Mouse (Mus musculus) CH12F3 (cell line): ENCODE data around the gene Abracl.

Source experiments
- in situ Hi-C: fragments of 300-500 bp; cut with MboI; formaldehyde crosslinking; loops from 2 replicates; pipeline ENCODE4 v1.14.3; 2020; ENCODE audit warnings: low sequenced_read_pairs

The Abracl gene

DNA sequence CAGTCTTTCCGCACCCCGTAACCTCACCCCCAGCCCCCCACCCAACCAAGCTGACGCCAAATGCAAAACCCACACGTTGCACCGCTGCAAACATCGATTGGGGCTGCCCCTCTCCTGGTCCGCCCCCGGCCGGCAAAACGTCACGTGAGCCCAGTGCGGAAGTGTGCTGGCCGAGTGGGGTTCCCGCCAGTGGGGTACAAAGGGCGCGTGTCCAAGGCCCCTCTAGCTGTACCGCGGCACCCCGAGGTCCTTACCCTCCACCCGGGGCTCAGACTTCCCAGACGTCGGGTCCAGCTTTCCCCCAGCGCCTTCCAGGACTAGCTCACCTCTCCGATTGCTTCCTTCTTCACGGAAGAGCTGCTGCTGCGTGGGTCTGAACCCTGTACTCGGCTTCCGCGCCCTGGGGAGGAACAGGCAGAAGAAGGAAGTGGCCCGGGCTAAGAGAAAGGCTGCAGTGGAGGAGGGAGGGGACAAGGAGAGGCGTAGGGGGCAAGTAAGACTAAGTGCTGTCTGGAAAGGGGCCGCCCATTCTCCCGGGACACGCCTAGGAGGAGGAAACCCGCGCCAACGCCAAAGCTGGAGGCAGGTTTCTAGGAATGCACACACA lies at the start of gene Abracl:
Gene Abracl (minus strand): TSS at position 548 of the 607 bp plus-strand sequence.
- in situ Hi-C loops, result no loop called here

DNA sequence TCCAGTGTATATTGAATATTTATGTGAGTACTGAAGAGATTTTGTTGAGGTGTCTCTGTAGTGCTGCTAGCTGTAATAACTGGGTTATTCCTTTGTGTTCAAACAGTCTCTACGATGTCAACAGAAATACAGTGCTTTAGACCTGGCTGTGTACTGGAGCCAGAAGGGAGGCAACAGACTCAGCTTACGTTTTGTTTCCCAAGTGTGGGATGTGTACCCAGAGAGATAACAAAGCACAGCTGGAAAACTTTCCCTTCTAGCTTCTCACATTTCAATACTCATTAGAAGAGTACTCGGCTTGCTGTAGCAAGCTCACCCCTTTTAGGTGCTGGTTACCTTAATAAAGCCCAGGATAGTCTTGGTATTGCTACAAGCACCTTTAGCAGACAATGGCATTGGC lies 49.8 kb upstream of the Abracl start:
- in situ Hi-C loops, result no loop called here

DNA sequence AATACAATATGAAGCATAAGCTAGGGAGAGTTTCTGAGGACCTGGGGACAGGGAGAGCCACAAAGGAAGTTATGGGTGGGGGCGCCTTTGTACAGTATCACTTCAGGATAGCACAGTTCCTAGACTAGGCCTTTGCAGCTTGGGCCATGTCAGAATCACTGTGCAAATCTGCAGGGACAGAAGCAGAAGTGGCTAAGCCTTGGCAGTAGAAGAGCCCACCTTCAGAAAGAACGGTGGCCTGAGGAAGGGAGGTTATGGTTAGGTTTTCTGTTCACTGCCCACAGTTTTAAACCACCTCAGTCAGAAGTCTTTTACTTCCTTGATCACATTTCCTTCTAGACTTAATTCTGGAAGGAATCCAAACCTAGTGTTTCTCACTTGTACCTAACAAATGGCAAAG lies 47.5 kb upstream of the Abracl start:
- in situ Hi-C loops, result no loop called here

DNA sequence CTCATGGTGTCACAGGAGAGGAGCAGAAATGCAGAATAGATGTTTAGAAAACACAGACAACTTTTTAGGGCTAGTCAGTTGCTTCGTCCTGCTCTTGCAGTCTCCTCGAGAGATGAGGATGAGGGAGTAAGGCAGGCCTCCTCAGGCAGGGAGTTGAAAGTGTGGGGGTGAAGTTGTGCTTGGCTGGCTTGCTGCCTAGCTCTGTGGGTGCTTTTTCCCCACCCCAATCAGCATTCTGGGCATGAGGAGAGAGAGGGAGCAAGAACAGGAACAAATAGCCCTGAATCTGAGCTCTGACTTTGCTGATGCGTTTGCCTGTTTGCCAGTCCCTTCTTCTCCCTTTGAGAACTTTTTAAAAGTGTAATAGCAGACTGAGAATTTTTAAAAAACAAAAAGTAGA lies 47.1 kb upstream of the Abracl start:
- in situ Hi-C loops, result no loop called here

DNA sequence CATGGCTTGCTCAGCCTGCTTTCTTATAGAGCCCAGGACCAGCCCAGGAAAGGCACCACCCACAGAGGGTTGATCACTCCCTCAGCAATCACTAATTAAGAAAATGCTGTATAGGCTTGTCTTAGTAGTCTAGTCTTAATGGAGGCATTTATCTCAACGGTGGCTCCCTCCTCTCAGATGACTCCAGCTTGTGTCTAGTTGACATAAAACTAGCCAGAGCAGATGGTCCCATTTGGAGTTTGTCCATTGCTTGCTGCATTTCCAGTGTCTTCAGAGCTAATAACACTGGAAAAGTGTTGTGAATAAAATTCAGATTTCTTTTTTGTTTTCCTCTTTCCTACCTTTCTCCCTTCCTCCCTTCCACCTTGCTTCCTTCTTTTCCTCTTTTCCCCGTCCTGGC lies 46.5 kb upstream of the Abracl start:
- in situ Hi-C loops, result no loop called here

DNA sequence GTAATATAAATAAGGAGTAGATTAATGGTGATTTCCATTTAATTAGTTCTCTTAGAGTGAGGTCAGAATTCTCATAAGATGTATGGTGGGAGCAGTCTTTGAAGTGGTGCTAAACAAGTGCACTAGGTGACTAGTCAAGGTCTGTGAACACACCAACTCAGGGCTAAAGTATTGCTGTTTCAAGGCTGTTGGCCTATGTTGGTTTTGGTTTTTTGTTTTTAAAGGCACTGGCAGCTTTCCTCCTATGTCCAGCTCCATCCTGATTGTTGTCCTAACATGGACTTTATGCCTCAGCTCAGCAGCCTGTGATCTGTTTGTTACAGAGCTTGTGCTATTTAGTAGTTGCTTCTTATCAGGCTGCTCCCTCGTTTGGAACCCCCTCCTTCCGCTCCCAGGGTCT lies 45.8 kb upstream of the Abracl start:
- in situ Hi-C loops, result no loop called here

DNA sequence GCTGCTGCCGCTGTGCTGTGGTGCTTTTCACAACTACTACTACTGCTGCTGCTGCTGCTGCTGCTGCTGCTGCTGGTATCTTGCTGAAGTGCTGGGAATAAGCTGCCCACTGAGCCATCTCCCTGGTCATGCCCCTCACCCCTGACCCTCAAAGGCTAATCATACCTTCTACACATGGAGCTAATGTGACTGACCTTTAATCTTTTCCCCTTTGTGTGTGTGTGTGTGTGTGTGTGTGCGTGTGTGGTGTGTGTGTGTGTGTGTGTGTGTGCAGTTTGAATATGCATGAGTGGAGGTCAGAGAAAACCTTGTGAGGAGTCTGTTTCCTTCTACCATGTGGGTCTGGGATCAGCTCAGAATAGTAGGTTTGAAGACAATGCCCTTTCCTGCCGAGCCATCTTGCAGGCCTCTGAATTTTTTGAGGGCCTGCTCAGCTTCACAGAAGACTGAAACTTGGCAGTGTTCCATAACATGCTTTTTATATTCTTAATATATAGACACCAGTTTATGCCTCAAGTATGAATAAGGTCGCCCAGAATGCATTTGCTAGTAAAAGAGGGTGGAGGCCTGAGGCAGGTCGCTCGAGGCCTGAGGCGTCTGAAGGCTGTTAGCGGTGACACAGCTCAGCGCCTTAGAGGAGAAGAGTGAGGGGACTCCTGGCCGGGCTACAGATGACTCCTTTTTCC lies 44.8 kb upstream of the Abracl start:
- in situ Hi-C loops, result no loop called here

DNA sequence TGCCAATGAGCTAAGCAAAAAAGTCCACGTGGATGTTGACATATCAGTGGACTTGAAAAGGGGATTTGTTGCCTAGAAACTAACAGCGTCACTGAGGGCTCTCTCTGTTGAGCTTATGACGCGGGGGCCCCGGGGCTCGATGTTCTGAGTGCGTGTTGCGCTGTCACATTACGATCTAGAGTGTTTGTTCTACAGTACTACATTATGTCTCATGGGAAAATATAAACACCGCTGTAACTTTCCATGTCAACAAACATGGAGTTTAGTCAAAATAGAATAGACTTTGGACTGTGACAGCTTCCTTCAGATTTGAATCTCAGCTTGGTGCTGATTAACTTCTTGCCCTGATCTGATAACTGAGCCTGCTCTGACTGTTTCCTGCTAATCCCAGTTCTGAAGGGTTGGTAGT lies 42.9 kb upstream of the Abracl start:
- in situ Hi-C loops, result no loop called here

DNA sequence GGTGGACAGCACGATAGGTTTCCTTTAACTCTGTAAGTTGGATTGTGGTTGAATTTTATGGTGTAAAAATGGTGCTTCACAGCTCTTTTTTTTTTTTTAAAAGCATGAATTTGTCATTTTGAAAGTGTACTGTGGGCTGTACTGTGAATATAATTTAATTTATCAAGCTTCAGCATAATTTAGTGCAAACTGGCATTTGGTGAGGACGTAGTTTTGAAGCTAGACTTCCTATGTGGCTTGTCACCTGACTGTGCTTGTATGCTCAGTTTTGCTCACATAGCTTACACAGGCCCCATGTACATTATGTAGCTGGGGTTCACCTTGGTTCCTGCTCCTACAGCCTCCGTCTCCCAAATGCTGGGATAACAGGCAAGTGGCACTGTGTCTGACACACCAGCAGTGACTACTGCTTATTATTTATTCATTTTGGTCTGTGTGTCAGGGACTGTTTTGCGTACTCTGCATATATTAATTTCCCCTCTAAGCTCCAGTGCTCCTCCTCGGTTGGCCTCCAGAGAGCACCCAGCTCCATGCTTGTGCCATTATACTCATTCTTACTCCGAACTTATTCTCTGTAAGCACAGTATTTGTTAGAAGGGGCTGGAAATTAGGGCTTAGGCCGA lies 41.6 kb upstream of the Abracl start:
- in situ Hi-C loops, result no loop called here

DNA sequence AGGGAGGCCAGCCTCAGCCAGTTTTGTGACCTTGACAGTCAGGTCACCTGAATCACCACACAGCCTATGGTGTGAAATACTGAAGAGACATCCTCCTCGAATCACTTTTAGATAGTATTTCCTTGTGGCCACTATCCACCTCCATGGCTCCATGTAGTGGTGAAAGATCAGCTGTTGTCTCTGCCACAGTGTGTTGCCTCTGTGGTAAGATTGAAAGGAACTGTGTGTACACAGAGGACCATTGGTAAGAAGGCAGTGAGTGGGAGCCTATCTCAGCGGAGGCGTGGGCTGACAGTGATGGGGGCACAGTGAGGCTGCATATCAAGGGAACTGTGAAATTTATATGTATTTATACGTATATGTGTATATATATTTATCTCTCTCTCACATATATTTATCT lies 38.4 kb upstream of the Abracl start:
- in situ Hi-C loops, result no loop called here

DNA sequence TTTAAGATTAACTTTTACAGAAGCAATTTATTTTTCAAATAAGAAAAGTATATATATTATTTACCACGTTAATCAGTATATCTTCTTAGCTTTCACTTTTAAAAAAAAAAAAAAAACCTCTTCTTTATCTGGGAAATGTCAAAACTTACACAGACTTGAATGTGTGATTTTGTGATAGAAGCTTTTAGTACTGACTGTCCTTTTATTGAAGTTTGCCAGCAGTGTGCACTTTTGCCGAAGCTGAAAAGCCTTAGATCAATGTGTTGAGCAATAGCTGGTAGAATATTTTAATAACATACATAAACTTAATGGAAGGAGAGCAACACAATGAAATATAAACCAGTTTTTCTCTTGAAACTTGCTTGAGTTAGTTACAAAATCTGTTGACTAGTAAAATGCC lies 37.7 kb upstream of the Abracl start:
- in situ Hi-C loops, result no loop called here

DNA sequence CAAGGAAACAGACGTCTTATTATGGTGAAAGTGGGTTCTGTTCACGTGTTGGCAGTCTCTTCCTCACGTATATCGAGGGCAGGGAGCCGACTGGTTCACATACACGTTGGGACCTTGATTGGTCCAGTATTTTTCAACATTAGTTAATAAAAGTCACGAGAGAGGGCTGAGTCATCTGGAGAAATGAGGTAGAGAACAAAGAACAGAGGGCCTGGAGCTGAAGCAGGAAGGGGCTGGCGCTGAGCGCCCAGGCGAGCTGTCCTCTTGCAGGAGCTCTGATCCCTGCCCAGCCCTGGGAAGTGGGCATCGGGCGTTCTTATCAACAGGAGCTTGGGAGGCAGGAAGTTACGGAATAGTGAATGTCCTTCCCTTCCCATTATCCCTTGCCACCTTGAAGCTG lies 36.7 kb upstream of the Abracl start:
- in situ Hi-C loops, result no loop called here

DNA sequence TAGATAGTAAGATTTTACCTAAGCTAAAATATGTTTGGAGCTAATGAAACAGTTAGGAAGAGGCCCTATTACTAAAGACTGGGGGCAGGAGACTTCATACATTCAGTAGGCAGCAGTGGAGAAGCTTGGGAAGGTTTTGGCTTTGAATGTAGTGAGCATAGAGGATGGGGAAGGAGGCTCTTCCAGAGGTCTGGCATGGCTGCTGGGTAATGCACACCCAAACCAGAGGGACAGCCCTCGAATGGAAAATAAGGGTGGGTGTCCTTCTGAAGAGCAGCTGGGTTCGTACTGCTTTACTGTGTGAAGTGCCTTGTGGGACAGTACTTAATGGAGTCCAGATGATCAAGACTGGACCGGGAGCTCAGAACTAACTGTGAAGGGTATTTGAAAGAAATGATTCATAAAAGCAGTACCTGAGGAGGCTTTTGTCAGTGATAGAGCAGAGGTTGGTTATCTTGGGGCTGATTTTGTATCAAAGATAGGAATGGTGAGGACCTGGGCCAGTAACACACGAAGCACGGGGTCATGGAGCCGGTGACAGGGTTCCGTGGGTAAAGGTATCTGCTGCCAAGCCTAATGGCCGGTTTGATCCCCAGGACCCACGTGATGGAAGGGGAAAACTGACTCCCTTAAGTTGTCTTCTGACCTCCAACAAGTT lies 35.7 kb upstream of the Abracl start:
- in situ Hi-C loops, result no loop called here

DNA sequence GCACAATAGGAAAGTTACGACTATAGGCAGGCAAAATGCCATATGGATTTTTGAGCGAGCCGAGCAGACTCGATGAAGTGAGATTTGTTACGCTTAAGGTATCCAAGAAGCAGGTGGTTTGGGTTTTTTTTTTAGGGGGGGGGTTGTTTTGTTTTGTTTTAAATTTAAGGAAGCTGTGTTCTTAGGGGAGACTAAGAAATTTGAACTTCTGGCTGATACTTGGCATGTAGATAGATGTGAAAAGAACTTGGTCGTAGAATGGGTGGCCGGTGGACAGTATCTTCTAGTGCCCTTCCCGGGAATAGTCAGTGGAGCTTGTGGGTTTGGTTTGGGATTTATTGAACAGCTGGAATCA lies 33.3 kb upstream of the Abracl start:
- in situ Hi-C loops, result no loop called here

DNA sequence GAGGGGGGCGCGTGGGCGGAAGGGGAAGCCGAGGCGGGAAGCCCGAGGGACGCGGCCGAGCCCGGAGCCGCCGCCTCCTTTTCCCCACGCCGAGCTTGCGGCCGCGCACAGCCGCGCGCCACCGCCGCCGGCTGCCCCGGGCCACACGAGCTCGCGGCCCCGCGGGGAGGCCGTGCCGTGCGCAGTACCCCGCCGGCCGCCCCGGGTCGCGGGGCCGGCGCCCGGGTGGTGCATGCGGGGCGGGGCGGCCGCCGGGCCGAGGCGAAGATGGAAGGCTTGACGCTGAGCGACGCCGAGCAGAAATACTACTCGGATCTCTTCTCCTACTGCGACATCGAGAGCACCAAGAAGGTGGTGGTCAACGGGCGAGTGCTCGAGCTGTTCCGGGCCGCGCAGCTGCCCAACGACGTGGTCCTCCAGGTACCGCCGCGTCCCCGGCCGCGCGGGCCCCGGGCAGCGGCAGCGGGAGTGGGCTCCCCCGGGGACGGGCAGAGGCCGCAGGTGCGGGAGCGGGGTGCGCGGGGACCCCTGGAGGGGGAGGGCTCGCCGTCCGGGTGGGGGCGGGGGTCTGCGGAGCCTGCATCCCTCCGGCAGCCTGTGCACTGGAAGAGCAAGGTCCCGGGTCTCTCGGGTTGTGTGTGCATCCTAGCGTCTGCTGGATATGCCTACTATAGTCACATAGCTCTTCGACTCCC lies 32.8 kb upstream of the Abracl start, which contains the start of gene Reps1:
Gene Reps1 (plus strand): TSS at position 166 of the 695 bp plus-strand sequence.
- in situ Hi-C loops, result no loop called here

DNA sequence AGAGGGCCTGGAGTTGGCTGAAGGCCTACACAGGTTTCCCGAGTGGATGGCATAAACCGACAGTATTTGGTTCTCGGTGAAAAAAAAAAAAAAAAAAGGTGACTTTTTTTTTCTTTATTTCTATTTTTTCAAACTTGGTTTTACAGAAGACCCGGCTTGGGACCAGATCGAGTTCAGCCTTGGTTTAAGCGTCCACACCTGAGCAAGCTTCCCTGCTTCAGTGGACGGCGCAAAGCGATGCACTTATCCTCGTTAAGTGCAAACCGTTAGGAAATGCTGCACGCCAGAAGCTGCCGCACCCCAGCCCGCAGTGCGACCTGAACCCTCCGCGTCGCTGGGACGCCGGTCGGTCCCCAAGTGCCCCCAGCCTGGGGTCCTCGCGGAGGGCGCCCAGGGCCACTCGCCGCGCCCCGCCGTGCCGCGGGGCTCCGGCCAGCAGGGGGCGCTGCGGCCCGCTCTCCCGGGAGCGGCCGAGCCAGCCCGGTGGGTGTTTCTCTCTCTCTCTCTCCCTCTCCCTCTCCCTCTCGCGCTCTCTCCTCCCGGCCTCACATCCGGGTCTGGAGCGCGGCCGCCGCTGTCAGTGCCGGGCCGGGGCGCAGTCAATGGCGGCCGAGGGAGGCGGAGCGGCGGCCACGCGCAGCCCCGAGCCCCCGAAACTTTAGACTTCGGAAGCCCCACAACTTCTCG lies 32.1 kb upstream of the Abracl start:
- in situ Hi-C loops, result no loop called here

DNA sequence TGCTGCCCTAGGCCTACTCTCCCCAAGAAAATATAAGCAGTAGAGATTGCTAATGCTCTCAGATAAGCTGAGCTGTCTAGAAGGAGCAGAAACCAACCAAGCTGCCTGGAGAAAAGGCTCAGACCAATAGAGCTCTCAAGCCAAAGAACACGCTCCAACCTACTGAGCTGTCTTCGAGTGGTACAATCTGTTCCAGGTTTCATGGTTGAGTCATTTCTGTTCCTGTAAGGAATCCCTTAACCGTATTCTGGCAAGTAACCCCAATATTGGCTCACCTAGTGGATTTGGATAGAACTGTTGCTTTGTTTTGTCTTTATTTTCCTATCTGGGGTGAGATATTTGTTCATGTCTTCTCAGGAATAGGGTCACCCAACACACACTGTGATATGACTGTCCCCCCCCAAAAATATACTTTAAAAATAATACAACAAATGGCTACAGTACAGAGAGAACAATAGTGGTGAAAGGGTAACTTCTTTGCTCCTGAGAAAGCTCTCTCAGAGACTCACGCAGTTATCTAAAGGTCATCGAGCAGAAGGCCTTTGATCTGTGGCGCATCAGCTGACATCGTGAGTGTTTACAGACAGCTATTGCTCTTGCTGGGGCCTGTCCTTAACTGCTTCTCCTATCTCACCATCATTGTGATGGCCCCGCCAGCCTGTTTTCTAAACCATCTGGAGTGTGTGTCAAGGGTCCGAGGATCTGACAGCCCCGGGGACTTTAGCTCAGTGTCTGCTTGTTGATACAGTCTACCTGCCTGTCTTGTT lies 24.5 kb upstream of the Abracl start:
- in situ Hi-C loops, result no loop called here

DNA sequence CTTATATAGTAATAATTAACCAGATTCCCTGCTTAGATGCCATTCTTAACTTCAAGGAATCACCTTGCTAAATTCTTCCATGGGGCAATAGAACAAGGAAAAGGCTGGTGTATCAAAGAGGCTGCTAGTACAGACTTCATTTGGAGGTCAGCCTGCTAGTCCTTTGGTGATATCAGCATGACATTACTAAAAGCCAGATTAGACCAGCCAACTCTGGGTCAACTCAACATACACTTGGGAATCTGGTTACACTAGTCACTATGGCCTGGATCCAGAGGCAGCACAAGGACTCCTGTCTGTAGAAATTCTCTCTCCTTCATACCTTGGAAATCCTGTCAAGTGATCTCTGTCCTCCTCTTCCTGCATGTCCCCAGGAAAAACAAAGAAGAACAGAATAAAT lies 23.3 kb upstream of the Abracl start:
- in situ Hi-C loops, result no loop called here

DNA sequence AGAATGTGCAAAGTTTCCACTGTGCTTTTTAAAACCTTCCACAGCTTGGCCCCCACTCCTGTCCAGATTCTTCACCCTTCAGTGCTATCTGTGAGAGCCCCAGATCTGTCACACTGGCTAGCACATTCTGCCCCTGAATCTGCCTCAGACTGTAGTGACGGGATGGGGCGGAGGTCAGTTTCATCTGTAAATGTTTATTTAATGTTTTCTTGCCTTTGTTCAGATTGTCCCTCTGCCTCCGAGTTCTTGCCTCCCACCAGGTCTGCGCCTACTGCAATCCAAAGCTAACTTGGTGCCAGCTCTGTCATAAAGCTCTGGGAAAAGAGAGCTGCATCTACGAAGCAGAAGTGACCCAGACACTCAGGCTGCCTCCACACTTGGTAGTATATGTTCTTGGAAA lies 13.8 kb upstream of the Abracl start:
- in situ Hi-C loops, result no loop called here

DNA sequence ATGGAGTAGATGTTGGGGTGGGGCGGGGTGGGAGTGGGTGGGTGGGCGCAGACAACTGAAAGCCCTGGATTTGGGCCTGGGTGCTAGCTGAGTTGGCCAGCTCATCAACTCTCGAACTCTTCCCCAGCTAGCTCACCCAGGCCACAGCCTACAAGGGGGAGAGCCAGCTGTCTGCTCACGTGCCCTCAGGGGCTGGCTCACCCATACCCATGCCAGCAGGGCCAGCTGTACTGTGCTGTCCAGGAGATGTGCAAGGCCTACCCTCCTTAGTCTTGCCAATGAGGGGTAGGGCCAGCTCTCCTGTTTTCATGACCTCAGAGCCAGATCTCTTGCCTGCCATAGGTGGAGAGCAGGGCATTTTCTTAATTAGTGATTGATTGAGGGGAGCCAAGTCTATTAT lies 11.3 kb upstream of the Abracl start:
- in situ Hi-C loops, result no loop called here
